Mouse (Mus musculus) cerebellum, adult 2 months (tissue): Measurements from ENCODE around the gene Zbtb45.

Source experiments
- CTCF ChIP-seq: fragments of 200-500 bp; IDR thresholded peaks from 2 replicates; pipeline ENCODE4 v1.5.1; 2011; ENCODE audit warnings: low read depth, mild to moderate bottlenecking, control low read depth, low read length, moderate library complexity, borderline replicate concordance; ENCODE audit not compliant: insufficient read depth
- POLR2A ChIP-seq: fragments of 200-500 bp; IDR thresholded peaks from 2 replicates; pipeline ENCODE4 v1.6.1; 2011; ENCODE audit warnings: low read length, control low read depth, borderline replicate concordance; ENCODE audit not compliant: insufficient read depth

DNA sequence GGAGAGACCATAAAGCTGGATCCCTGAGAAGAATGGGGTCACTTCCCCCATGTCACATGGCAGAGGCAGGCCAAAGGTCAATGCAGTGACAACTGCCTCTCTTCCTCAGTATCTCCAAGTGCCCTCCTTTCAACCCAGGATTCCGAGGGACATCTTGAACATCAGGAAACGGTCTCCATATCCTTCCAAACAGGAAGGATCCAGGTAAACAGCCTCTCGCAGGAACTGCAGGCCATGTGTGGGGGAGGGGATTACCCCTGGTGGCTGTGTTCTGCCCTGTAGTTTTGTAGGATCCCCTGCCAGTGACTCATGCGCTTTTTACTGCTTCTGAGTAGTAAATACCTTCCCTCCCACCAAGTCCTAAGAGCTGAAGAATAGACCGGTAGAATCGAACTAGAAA lies 30.1 kb downstream of the Zbtb45 start:
- TF ChIP-seq CTCF (no peak), POLR2A (no peak)
